Mouse (Mus musculus) megakaryocyte, embryonic 14.5 days (primary cell): Measurements from ENCODE around the gene Mrpl34.

Source experiments
- FLI1 ChIP-seq: IDR thresholded peaks from 2 replicates; pipeline ENCODE4 v1.6.1; 2012; ENCODE audit warnings: low read length, inconsistent platforms, mixed read lengths
- GATA1 ChIP-seq: IDR thresholded peaks from 3 replicates; pipeline ENCODE4 v1.6.1; 2012; ENCODE audit warnings: mixed read lengths, low read length, inconsistent platforms, borderline replicate concordance

DNA sequence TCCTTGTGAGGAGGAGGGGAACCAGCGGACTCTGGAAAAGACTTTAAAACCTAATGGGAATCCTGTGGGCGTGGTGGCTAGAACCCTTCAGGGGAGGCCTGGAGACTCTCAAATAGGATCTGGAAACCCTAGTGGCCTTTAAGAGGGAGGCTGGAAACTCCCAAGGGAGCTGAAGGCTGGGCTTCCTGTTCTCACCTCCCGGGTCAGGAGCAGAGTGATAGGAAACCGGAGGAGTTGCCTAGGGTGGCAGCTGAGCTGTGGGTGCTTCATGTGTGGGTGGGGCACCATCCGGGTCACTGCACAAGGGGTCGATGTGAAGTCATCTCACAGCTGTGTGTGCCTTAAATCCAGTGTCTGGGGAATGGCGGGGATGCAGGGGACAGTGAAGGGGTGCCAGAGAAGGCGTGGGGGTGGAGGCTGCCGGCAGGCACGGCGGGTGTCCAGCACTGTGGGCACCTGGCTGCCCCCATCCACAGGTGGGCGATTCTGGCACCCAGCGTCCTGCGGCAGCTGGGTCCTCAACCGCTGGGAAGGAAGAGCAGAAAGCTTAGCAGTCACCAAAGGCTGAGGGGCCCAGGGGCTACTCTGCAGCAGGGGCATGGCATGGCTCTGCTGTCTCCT, 33.2 kb downstream of the Mrpl34 start:
- TF ChIP-seq FLI1 = no peak
- no peak for TF ChIP-seq GATA1
